Mouse (Mus musculus) liver, adult 2 months (tissue): Measurements from ENCODE around the gene Azgp1. TPM values are rescaled to one million over a fixed set of nuclear protein-coding genes. Genes with fewer than 3 reads are reported as not detected.
A peak's percentile ranks its signal among the peaks of the same experiment; 100 is the strongest.

Experiments used
- DNase-seq: peaks from one replicate; pipeline ENCODE4 v3.0.0-alpha.2; 2011; ENCODE audit warnings: low read depth, low spot score; ENCODE audit errors: extremely low read depth
- H3K27ac ChIP-seq: fragments of 200-500 bp; replicated peaks from 2 replicates; pipeline ENCODE4 v1.5.1; 2012; ENCODE audit warnings: low read depth, mild to moderate bottlenecking, control low read depth, inconsistent platforms, low read length; ENCODE audit not compliant: insufficient read depth
- H3K27me3 ChIP-seq: fragments of 200-500 bp; 2 replicates; pipeline ENCODE4 v1.6.1; 2012; ENCODE audit warnings: mild to moderate bottlenecking, moderate library complexity, low read length, inconsistent platforms; ENCODE audit not compliant: control insufficient read depth, insufficient read depth
- H3K36me3 ChIP-seq: fragments of 200-500 bp; 2 replicates; pipeline ENCODE4 v1.6.1; 2012; ENCODE audit warnings: low read length, inconsistent platforms; ENCODE audit not compliant: control insufficient read depth, insufficient read depth
- H3K4me1 ChIP-seq: fragments of 200-500 bp; 2 replicates; pipeline ENCODE4 v1.6.1; 2011; ENCODE audit warnings: low read length; ENCODE audit not compliant: control insufficient read depth, insufficient read depth
- H3K4me3 ChIP-seq: fragments of 200-500 bp; 2 replicates; pipeline ENCODE4 v1.5.1; 2011; ENCODE audit warnings: low read depth, mild to moderate bottlenecking, control low read depth, low read length, moderate library complexity; ENCODE audit not compliant: insufficient read depth
- H3K79me2 ChIP-seq: fragments of 200-500 bp; 2 replicates; pipeline ENCODE4 v1.6.1; 2012; ENCODE audit warnings: inconsistent platforms, mild to moderate bottlenecking, low read length, moderate library complexity; ENCODE audit not compliant: control insufficient read depth, insufficient read depth
- H3K9ac ChIP-seq: fragments of 200-500 bp; 2 replicates; pipeline ENCODE4 v1.6.1; 2012; ENCODE audit warnings: low read depth, mild to moderate bottlenecking, control low read depth, inconsistent platforms, low read length
- CTCF ChIP-seq: fragments of 200-500 bp; IDR thresholded peaks from 2 replicates; pipeline ENCODE4 v1.5.1; 2011; ENCODE audit warnings: low read depth, low read length, control low read depth
- POLR2A ChIP-seq: fragments of 200-500 bp; IDR thresholded peaks from 2 replicates; pipeline ENCODE4 v1.6.1; 2011; ENCODE audit warnings: low read length, control low read depth; ENCODE audit not compliant: insufficient read depth; ENCODE audit errors: extremely low read depth
- WGBS: fragments of 180-500 bp; shearing (Covaris S2); methylation state at CpG from one replicate; pipeline ENCODE4 v1.1.7; 2018; 5-methylcytosine and 5-hydroxymethylcytosine counted together
- polyA plus RNA-seq: library from polyadenylated mRNA; depleted of rRNA; stranded (reverse); fragments of >200 nt; gene quantifications from 2 replicates; pipeline ENCODE4 v1.2.3, GENCODE M21; 2012
- total RNA-seq: library from RNA; depleted of rRNA; stranded (reverse); fragments of >200 nt; gene quantifications from 2 replicates; pipeline ENCODE4 v1.2.3, GENCODE M21; 2014

Azgp1 gene
- total and polyA plus RNA-seq, 2 experiments, result 1,209 to 1,614 TPM

GRCm38 (mm10) chr5:137947303-137947702 lies 34.0 kb upstream of the Azgp1 start:
- no peak overlapping the region for H3K9ac ChIP-seq
- no peaks in the 10 kb centered on the region for H3K79me2 ChIP-seq
- H3K36me3 ChIP-seq, result no peaks in the 10 kb centered on the region
- H3K27ac ChIP-seq, result no peak overlapping the region
- no peaks in the 10 kb centered on the region; the same call in 1 of the 2 replicates for H3K4me1 ChIP-seq
- TF ChIP-seq POLR2A, result no peak
- TF ChIP-seq CTCF, result no peak
- no peak for DNase-seq
- H3K27me3 ChIP-seq, result no peaks in the 10 kb centered on the region
- H3K4me3 ChIP-seq, result no peak overlapping the region

GRCm38 (mm10) chr5:137951218-137951617 lies 30.1 kb upstream of the Azgp1 start:
- no peak overlapping the region for H3K4me3 ChIP-seq
- H3K4me1 ChIP-seq, result no peaks in the 10 kb centered on the region
- 38% methylated on average over 6 of the region's 6 CpGs for WGBS
- TF ChIP-seq CTCF (peak; percentile 46), POLR2A (no peak)
- no peaks in the 10 kb centered on the region for H3K36me3 ChIP-seq
- DNase-seq, result peak; percentile 40
- H3K27ac ChIP-seq, result no peak overlapping the region
- H3K9ac ChIP-seq, result no peak overlapping the region
- no peaks in the 10 kb centered on the region for H3K79me2 ChIP-seq
- H3K27me3 ChIP-seq, result no peaks in the 10 kb centered on the region

- H3K27me3 ChIP-seq, result no peaks in the 10 kb centered on the region
- no peak for DNase-seq
- no peak overlapping the region for H3K27ac ChIP-seq
- H3K36me3 ChIP-seq, result no peaks in the 10 kb centered on the region
- no peak overlapping the region for H3K9ac ChIP-seq
- H3K4me1 ChIP-seq, result no peaks in the 10 kb centered on the region
- no peak overlapping the region for H3K4me3 ChIP-seq
- no peak for TF ChIP-seq CTCF
- no peak for TF ChIP-seq POLR2A
- H3K79me2 ChIP-seq, result no peaks in the 10 kb centered on the region
- WGBS, result 87% methylated on average over 3 of the region's 3 CpGs
Observed at GRCm38 (mm10) chr5:137956404-137956803, 24.9 kb upstream of the Azgp1 start.

GRCm38 (mm10) chr5:137962945-137963344 lies 18.4 kb upstream of the Azgp1 start, which contains the start of gene Gjc3:
Gene Gjc3 (minus strand): TSS chr5:137963098.
- Histone ChIP-seq H3K27me3 (no peaks in the 10 kb centered on the region), H3K79me2 (no peaks in the 10 kb centered on the region), H3K36me3 (no peaks in the 10 kb centered on the region), H3K27ac (no peak within 1 kb of the TSS), H3K9ac (no peak within 1 kb of the TSS), H3K4me1 (no peaks in the 10 kb centered on the region), H3K4me3 (no peak within 1 kb of the TSS)
- no peak for DNase-seq
- TF ChIP-seq POLR2A (no peak), CTCF (no peak)
- WGBS, result 92% methylated on average over 8 of the region's 8 CpGs

- Histone ChIP-seq H3K27me3 (no peaks in the 10 kb centered on the region), H3K4me3 (no peak overlapping the region), H3K4me1 (no peaks in the 10 kb centered on the region), H3K36me3 (no peaks in the 10 kb centered on the region), H3K27ac (no peak overlapping the region), H3K79me2 (no peaks in the 10 kb centered on the region), H3K9ac (no peak overlapping the region)
- TF ChIP-seq CTCF (no peak), POLR2A (no peak)
- DNase-seq, result no peak
Observed at GRCm38 (mm10) chr5:137966492-137966891, 14.8 kb upstream of the Azgp1 start.

GRCm38 (mm10) chr5:137973161-137973560 lies 8.2 kb upstream of the Azgp1 start:
- WGBS, result 67% methylated on average over 2 of the region's 2 CpGs
- TF ChIP-seq CTCF (peak; percentile 15; the same call in 1 of the 2 replicates), POLR2A (no peak)
- Histone ChIP-seq H3K79me2 (no peaks in the 10 kb centered on the region), H3K9ac (peak overlapping the region; percentile 18), H3K27ac (peak overlapping the region; percentile 30), H3K27me3 (no peaks in the 10 kb centered on the region), H3K4me3 (no peak overlapping the region), H3K4me1 (peaks cover 19% of the 10 kb centered on the region), H3K36me3 (no peaks in the 10 kb centered on the region)
- DNase-seq, result peak; percentile 54
